Mouse (Mus musculus) kidney, adult 18-20 months (tissue): ENCODE data around the gene Inka2.

Experiments used
- DNase-seq: peaks from one replicate; pipeline ENCODE4 v3.0.0; 2021

The Inka2 gene

GRCm38 (mm10) chr3:105704031-105705008 is at the start of gene Inka2:
Inka2 (plus strand) TSS chr3:105704599.
- peak; percentile 74 for DNase-seq

- DNase-seq: no peak
These were observed 49.3 kb upstream of the Inka2 start for GRCm38 (mm10) chr3:105655031-105655585.

GRCm38 (mm10) chr3:105660530-105660929 is 43.9 kb upstream of the Inka2 start:
- DNase-seq: no peak

GRCm38 (mm10) chr3:105663043-105663442 is 41.4 kb upstream of the Inka2 start:
- DNase-seq: no peak

GRCm38 (mm10) chr3:105665105-105665765 is 39.2 kb upstream of the Inka2 start:
- no peak for DNase-seq

- DNase-seq: no peak
These were observed 37.3 kb upstream of the Inka2 start for GRCm38 (mm10) chr3:105666996-105667523.

- DNase-seq: no peak
These were observed 36.2 kb upstream of the Inka2 start for GRCm38 (mm10) chr3:105668161-105668560.

GRCm38 (mm10) chr3:105669776-105670175 is 34.6 kb upstream of the Inka2 start:
- no peak for DNase-seq

GRCm38 (mm10) chr3:105670801-105671200 is 33.6 kb upstream of the Inka2 start:
- DNase-seq: no peak

GRCm38 (mm10) chr3:105674595-105675218 is 29.7 kb upstream of the Inka2 start:
- peak; percentile 61 for DNase-seq

- no peak for DNase-seq
These were observed 28.5 kb upstream of the Inka2 start for GRCm38 (mm10) chr3:105675932-105676331.

- no peak for DNase-seq
These were observed 24.1 kb upstream of the Inka2 start for GRCm38 (mm10) chr3:105680346-105680745.

- no peak for DNase-seq
These were observed 17.7 kb upstream of the Inka2 start for GRCm38 (mm10) chr3:105686394-105687323.

GRCm38 (mm10) chr3:105687324-105688060 is 16.9 kb upstream of the Inka2 start, which contains the start of gene Ddx20:
Ddx20 (minus strand) TSS chr3:105687574.
- DNase-seq: peak; percentile 94

GRCm38 (mm10) chr3:105688536-105688935 is 15.9 kb upstream of the Inka2 start:
- no peak for DNase-seq

GRCm38 (mm10) chr3:105693327-105694080 is 10.9 kb upstream of the Inka2 start:
- DNase-seq: no peak

- DNase-seq: no peak
These were observed 8.7 kb upstream of the Inka2 start for GRCm38 (mm10) chr3:105695476-105696386.

- DNase-seq: no peak
These were observed 7.8 kb upstream of the Inka2 start for GRCm38 (mm10) chr3:105696387-105697147.
